Mouse (Mus musculus) cerebellum, postnatal 36 days (tissue): ENCODE data around the gene Gm49486.

Experiments
- DNase-seq, 2 experiments: peaks; one replicate each; pipeline ENCODE4 v3.0.0; 2021 to 2022; ENCODE audit warnings: mixed read lengths in 2 of 2

Gm49486 gene

DNA sequence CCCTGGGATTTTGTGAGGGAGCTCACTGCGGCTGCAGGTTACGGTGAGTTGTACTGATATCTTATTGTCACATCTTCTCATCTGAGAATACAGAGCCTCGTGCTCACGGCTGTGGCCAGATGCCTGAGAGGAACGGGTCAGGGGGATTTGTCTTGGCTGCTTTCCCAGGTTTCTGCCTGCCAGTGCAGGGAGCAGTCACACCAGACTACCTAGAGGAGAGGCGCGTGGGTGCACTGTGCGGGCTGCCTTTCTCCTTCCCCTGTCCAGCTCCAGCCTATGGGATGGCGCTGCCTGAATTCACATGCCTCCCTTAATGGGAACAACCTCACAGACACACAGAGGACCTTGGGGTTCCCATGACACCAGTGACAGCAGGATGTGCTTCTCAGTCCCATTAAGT is 6.1 kb downstream of the Gm49486 start:
- DNase-seq = no peak

DNA sequence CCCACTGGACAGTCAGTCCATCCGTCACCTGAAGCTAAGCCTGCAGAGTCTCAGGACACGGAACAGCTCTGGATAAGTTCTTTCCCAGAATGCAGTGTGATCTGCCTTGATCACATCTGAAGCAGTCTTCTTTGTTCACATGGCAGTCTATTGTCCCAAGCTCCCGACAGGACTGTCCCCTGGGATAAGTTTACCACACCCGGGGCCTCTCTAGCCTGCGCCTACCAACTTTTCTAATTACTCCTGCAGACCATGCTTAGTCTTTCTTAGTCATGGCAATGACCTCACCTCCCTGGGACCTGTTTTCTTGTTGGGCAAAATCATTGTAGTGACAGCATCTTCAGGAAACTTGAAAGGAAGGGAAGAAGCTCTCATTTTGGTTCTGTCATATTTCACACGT is 8.8 kb downstream of the Gm49486 start:
- no peak for DNase-seq

DNA sequence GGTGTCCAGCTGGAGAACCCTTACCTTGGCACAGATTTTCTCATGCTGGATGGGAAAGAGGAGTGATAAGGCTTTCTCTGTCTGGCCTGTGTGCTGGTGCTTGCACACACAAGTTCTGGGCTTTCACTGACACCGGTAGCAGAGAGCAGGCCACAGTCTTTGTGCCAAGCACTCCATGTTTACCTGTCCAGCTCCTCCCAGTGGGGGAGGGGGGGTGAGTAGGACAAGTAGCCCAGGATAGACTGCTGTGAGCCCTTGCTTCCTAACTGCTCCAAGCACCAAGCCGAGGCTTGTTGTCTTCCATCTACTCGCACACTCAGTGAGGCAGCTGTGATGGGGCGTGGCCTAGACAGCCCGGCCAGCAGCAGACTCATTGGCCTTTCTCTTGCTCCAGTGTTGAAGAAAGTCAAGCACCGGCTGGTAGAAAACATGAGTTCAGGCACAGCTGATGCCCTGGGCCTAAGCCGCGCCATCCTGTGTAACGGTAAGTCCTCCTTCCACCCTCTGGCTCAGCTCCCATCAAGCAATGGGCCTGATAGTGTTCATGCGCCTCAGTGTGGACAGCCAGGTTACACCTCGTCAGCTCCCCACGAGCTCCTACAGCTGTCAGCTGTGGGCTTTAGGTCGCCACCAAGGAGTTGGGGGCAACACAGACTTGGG is 13.5 kb downstream of the Gm49486 start:
- no peak for DNase-seq

DNA sequence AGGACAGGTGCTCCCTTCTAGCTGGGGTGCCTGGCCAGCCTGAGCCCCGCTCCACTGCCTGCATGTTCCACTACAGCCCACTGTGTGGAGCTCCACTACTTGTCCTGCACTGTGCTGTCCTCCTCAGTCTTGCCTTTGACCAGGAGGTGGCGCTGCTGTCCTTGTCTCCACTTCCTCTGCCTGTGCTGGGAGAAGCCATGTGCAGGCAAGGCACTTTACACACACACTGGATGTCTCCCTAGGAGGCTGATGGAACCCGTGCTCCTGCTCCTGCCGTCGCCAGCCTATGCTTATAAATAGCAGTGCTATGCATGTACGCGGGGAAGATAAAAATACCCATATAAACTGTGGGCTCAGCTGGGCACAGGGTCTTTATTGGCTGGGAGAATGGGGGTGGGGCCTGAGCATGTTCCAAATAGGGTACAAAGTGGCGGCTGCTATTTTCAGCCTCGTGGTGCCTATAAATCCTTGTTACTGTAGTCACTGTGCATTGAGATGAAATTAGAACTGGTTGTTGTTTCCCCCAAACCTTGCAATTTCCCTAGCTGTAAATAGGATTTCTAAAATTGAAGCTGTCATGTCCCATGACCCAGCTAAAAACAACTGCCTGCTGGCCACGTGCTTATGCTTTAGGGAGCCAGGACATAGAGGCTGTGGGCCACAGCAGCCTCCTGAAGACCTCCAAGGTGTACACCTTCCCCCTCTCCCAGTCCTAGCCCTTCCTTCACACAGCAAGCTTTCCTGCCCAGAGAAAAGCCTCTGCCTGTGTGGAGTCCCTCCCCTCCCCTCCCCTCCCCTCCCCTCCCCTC is 14.2 kb downstream of the Gm49486 start:
- DNase-seq = peak; percentile 93 to 97

DNA sequence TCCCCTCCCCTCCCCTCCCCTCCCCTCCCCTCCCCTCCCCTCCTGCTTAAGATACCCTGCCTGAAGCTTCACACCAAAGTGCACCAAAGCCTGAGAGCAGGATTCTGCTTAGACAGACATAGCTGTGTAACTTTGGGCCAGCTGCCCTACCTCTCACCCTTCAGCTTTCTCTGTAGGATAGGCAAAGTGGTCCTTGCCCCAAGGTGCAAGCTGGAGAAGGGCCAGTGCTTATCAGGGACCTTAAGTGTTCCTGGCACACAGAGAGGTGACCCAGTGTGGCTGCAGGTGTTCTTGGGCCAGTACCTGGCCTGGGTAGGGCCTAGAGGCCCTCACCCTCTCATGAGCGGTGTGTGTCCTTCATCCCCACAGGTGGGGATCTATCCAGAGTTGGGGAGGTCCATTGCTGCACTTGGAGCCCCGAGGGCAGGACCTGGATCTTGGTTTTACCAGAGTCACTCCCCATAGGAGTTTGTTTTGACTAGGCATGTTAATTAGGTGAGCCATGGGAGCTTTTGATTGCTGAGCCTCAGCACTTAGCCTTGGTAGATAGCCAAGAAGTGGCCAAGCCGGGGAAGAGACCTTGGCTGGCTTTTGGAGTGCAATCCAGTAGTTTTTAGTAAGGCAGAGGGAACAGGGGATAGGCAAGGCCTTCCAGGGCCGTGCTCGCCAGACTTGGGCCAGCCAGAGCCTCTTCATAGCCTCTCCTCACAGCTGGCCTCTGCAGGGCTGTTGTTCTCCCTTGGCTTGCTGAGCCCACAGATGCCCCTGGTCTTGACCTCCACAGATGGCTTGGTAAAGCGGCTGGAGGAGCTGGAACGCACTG is 15.1 kb downstream of the Gm49486 start:
- DNase-seq = no peak

DNA sequence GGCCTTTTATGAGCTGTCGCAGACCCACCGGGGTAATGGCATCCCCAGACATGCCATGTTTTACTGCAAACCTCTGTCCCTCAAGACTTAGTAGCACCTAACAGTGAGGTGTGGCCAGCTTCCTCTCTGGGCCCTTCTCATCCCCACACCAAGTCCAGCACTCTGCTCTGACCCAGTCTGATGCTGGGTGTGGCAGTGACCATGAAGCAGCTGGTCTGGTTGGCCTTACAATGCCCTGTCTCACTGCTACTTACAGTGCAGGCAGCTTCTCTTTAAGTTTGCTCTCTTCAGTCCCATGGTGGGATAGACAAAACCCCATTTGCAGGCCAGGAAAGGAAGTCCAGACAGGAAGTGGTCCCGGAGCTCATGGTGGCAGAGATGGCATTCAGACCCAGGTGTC is 16.1 kb downstream of the Gm49486 start:
- no peak for DNase-seq

DNA sequence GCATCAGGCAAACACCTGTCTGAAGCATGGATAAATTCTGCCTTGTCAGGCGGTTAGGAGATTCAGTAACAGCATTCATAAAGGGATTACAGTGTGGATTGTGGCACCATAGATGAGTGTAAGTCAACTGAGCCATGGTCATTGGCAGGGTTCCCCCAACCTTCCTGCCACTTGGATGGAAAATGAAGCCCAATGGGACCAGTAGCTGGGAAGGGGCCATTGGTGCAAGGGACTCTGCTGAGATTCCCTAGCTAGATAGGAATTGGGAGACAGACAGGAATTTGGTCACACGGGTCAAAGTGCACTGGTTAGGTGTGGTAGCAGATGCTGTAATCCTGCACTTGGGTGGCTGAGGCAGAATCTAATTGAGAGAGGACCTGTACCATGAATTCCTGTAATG is 21.0 kb downstream of the Gm49486 start:
- DNase-seq = no peak

DNA sequence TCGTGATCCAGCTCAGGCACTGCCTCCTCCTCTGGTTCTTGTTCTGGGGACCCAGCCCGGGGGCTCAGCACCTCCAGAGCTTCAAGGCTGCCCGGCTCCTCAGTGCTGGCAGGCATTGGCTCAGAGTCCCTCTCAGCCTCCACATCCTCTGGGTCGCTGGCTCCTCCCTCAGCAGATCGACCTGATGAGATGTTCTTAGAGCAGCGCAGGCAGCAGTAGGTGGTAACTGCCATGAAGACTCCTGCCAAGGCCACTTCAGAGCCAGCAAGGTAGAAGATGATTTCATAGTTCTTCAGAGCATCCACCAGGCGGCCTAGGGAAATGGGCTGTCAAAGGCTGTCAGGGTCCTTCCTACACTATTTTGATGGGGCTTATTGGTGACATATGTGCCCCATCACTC is 22.0 kb downstream of the Gm49486 start:
- no peak for DNase-seq

DNA sequence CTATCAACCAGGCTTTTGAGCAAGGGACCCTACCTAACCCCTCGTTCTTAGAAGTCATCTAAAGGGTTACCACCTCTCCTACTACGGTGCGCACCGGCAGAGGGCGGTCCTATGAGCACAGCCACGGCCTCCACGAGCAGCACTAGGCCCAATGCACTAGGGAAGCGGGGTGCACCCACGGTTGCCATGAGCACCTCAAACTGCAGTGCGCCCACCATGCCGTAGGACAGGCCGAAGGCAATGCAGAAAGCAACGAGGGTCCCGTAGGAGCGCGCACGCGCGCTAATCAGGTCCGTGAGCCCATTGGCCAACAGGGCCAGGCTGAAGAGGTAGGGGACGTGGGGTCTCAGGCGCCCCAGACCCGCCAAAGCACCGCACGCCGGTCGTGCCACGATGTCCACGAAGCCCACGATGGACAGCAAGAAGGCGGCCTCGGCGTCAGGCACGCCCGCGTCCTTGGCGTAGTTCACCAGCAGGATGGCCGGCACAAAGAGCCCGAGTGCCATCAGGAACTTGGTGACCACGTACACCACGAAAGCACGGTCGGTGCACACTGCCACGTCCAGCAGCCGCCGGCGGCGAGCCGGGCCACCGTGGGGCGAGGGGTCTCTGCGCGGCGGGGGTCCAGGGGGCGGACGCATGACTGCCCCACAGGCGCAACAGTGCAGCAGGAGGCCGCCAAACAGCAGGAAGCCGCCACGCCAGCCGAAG is 22.7 kb downstream of the Gm49486 start:
- peak; percentile 21 to 27 for DNase-seq

DNA sequence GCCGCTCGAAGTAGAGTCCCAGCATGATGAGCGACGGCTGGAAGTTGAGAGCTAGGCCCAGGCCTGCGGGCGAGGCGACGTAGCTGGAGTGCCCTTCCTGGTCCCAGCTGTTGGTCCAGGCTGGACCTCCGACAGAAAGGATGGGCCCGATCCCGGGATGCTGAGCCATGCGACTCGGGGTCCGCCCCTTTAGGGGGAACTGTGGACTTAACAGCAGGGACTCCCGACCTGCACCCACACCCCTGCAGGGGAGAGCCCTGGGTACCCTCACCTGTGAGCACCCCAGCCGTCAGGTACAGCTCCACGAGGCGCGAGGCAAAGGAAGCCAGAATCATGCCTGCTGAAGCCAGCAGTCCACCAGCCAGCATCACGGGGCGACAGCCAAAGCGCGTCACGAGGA is 23.4 kb downstream of the Gm49486 start:
- no peak for DNase-seq

DNA sequence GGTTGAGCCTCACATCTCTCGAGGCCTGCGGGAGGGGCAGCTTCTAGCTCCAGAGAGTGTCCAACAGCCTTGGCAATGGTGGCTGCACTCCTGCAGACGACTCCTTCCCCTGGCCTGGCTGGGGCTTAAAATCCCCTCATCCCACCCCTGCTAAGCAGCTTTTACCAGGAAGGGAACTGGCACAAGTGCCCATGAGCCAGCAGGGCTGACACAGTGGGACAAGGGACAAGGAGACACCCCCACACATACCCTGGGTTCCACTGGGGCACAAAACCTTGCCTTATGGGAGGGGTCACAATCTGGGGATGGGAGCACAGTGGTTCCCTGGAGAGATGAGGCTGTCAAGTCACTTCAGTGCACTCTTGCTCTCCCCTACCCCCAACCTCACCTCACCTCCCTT is 25.5 kb downstream of the Gm49486 start, which contains the start of gene Slc16a8:
Gene Slc16a8, minus strand, starts transcription at position 101 of the 400 bp plus-strand sequence.
- DNase-seq = no peak

DNA sequence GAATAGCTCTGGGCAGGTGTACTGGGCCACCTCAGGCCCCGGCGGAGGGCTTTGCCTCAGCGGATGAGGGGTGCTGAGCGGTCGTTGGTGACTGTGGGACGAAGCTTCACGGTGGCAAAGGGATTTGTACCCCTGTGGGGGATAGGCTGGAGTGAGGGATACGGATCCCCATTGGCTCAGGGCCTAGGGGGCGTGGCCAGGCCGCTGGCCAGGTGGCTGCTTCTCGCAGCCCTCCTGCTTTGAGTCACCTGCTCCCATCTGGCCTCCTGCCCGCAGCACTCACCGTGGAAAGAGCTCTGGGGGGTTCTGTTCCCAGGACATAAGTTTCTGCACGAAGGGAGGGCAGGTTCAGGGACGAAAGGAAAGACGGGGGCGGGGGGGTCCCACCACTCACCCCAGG is 29.3 kb downstream of the Gm49486 start:
- no peak for DNase-seq

DNA sequence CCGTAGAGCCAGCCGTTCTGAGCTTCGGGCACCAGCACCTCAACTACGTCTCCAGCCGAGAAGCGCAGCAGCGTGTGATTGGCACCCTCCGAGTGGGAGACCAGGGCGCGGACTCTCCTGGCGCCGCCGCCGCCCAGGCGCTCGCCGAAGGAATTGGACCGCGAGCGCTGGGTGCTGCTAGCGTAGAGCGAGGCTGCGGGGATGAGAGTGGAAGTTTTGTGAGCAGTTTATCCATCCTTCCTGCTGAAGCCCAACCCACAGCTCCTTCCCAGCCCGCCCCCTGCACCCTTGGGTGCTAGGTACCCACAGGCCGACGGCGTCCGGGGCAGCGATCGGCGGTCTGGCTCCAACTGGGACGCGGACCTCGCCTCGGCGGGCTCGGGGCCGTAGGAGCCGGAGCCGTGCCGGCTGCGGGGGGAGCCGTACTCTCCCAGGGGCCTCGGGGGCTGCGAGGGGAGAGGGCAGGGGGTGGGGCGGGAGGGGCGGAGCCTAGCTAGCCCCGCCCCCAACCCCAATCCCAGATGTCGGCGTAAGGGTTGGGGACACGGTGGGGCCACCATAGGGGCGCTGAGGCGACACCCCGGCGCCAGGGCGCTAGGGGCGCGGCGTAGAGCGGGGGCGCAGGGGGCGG is 32.0 kb downstream of the Gm49486 start:
- no peak for DNase-seq

DNA sequence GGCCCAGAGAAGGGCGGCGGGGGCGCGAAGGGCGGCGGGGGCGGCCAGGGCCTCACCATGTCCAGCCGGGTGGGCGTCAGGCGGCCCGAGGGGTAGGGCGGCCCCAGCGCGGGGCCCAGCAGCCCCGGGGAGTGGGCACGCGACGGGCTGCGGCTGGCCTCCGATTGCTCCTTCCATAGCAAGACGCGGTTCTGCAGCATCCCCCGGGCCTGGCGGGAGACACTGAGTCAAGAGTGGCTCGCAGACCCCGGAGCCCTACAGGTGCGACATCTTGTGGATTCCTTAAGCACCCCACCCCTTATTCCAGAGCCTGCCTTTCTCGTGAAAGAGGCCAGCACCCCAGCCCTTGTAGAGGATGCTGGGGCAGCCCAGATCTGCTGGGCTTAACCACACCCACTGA is 32.6 kb downstream of the Gm49486 start:
- no peak for DNase-seq

DNA sequence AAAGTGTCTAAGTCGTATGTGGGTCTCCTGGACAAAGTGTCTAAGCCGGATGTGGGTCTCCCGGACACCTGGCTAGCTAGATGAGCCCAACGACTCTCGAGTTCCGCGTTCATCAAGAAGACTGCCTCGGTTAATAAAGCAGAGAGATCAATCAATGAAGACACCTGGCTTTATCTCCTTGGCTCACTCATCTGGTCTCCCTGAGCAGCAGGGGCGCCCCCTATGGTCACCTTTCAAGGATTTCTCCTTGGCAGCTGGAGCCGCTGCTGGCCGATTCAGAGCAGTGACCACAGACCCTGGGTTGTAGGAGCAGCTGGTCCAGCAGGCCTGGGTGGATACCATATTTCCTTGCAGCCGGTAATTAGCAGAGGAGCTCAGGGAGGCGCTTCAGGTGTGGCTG is 33.2 kb downstream of the Gm49486 start:
- no peak for DNase-seq

DNA sequence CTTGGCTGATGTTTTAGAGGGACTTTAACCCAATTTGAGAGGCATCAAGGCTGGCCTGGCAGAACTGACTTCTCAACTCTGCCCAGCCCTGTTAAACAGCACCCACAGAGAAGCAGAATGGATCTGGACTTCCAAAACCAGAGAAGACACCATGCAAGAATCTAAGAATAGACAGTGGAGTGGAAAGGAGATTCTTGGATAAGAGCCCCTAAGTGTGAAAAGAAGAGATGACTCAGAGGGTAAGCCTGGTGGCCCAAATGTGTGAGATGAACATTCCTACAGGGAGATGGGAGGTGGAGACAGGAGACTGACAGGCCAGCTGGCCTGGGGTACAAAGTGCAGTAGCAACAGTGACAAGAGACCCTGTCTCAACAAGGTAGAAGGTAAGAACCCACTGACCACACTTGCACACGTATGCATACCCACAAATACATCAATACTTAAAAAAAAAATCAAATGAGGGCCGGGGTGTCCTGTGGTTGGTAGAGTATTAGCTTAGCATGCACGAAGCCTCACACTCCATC is 33.7 kb downstream of the Gm49486 start:
- DNase-seq = no peak

DNA sequence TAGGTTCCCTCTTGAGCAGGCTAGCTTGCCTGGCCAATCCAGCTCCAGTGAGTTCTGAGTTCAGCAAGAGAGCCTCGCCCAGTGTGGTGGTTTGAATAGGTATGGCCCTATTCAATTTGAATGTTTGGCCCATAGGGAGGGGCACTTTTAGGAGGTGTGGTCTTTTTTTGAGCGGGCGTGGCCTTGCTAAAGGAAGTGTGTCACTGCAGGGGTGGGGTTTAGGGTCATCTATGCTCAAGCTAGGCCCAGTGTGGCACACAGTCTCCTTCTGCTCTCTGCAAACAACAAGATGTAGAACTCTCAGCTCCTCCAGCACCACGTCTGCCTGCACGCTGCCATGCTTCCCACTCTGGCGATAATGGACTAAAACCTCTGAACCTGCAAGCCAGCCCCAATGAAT is 34.5 kb downstream of the Gm49486 start:
- no peak for DNase-seq

DNA sequence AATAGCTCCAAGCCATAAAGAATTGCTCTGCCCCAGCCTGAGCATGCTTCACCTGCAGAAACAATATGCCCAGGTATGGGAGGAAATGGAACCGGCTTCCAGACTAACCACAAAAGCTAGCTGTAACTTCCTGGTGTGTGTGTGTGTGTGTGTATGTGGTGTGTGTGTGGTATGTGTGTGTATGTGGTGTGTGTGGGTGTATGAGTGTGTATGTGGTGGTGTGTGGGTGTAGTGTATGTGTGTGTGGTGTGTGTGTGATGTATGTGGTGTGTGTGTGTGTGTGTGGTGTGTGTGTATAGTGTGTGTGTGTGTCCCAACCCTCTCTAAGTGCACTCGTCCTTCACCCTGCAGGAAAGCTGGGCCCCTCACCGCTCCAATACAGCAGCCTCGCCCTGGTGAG is 36.2 kb downstream of the Gm49486 start:
- DNase-seq = no peak

DNA sequence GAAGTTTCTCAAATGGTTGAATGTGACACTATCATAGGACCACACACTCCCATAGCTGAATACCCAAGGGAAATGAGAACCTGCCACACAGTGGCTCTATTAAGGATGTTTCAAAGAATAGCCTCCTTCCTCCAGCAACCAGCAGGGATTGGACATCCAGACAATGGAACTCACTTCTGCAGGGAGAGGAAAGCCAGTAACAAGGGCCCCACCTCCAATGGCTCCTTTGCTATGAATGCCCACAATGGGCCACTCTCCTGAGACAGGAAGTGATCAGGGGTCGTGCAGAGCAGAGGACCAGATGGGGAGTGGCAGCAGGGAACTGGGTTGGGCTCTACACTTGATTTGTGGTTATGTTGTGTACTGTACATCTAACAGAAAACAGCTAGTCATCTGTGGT is 39.3 kb downstream of the Gm49486 start:
- no peak for DNase-seq

DNA sequence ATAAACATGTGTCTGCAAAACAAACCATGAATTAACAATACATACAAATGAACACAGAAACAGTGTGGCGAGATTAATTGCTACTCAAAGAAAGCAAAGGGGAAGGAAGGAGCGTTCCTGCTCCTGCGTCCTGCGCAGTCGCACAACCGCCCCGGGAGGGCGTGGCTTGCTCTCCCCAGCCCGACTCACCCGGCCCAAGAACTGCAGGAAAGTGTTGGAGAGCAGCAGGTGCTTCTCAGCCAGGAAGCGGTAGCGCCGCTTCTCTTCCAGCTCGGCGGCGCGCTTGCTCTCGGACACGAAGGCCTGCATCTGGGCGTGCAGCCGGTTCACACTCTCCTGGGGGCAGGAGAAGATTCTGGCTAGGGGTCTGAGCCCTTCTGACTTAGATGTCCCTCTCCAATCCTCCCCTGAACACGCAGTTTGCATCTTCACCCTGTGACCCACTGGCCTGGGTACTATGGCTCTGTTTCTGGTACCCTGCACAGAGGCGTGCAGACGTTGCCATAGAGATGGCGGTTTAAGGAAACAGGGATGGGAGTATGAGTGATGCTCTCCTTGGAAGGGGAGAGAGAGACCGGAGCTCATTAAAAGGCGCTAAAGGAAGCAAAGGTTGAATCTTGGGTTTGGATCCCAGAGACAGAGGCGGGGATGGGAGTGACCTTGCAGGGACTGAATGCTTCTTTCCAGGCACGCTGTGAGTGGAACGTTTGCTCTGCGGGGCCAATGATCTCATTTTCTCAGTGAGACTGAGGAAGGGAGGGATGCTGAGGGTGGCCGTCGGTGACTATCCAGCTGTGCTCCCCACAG is 41.3 kb downstream of the Gm49486 start:
- DNase-seq = peak; percentile 37 to 44

DNA sequence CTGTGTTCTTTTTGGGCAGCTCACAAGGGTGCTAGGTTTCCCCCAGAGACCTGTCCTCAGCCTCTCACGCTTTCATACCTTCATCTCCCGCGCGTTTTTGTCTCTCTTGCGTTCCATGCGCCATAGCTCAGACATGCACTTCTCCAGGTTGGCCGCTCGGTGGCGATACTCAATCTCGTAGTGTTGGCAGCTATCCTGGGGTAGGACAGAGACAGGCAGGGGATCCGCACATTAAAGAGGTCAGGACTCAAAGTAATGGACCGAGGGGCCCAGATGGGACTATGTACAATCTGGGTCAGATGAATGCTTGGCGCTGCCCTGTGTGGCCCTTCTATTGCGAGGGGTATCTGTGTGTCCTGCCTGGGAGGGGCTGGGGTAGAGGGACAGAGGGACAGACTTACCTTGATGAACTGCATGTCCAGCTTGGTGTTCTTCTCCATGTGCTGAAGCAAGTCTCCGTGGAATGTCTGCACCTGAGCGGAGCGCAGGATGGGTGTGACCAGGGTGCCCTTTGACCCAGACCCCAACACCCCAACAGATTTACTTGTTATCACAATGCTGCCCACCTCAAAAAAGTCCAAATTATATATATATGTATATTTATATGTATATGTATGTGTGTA is 42.0 kb downstream of the Gm49486 start:
- peak; percentile 22 to 38 for DNase-seq
